Mouse (Mus musculus) Patski (cell line): ENCODE measurements around the gene Tnfsf13. TPM values are rescaled to one million over a fixed set of nuclear protein-coding genes. Genes with fewer than 3 reads are reported as not detected.

Experiments
- ATAC-seq: fragments of 100-300 bp; one replicate; pipeline ENCODE4 v1.8.0; 2021
- CTCF ChIA-PET: fragments of 350-600 bp; sonication (Branson Sonifier 250); formaldehyde crosslinking; loops from one replicate; lab custom pipeline; 2022; ENCODE audit warnings: inconsistent platforms; lab: Charles Lee
- POLR2A ChIA-PET: fragments of 350-600 bp; sonication (Branson Sonifier 250); formaldehyde crosslinking; loops from one replicate; lab custom pipeline; 2022; ENCODE audit warnings: antibody characterized with exemption, inconsistent platforms; lab: Charles Lee
- DNase-seq: peaks from one replicate; pipeline ENCODE4 v3.0.0-alpha.2; 2011; ENCODE audit warnings: low read depth, low spot score
- H3K27me3 ChIP-seq: fragments of 371-371 bp; one replicate; pipeline ENCODE4 v1.5.1; 2021
- CTCF ChIP-seq: fragments of 100-300 bp; IDR thresholded peaks from one replicate; pipeline ENCODE4 v1.5.1; 2021
- in situ Hi-C: fragments of 300-500 bp; cut with MboI; formaldehyde crosslinking; loops from 3 replicates; pipeline ENCODE4 v1.11.1; 2018; ENCODE audit warnings: low pct_unique_long_range_greater_than_20kb, mixed read lengths
- polyA plus RNA-seq: library from polyadenylated mRNA; unstranded; gene quantifications from one replicate; pipeline ENCODE4 v1.2.3, GENCODE M21; 2021

The Tnfsf13 gene
- polyA plus RNA-seq, 1 experiment from 2014 or later, result 5.0 TPM

GRCm38 (mm10) chr11:69656617-69657461, 28.7 kb downstream of the Tnfsf13 start:
- CTCF ChIA-PET, result interaction anchor here (0.7 to 3.1 kb wide), 5 partner anchors 12 to 110 kb away, joined by 3 to 20 read pairs (median 4); partner anchors contain the start of gene Fxr2
- H3K27me3 ChIP-seq, result no peaks in the 10 kb centered on the region
- peak; percentile 88 for TF ChIP-seq CTCF
- in situ Hi-C loops, result loop anchor here (5.0 kb wide), 1 partner anchor 90 kb away; no protein-coding TSS in a partner anchor
- POLR2A ChIA-PET, result interaction anchor here (1.2 kb wide), 1 partner anchor 28 kb away, joined by 3 read pairs; no protein-coding TSS in a partner anchor
- ATAC-seq, result no peak
- DNase-seq, result no peak

DNA sequence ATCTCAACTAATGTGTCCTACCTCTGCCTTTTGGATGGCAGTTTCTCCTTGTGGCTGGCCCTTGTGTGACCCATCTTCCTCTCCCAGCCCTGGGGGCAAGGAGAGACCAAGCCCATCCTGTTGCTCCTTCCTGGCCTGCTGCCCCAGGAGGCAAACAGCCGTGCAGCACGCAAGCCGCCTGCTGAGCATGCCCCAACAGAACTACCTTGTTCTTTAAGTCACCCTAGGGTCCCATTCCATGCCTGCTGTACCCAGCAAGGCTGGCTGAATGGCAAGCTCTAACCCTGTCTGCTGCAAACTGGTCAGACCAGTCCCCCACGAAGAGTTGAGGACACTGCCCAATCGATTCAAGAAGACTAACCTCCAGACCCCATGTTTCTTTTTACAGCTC, 29.5 kb downstream of the Tnfsf13 start:
- TF ChIP-seq CTCF, result no peak
- no peak for DNase-seq
- ATAC-seq, result no peak
- CTCF ChIA-PET, result interaction anchor here (1.4 to 3.1 kb wide), 3 partner anchors 13 to 109 kb away, joined by 4 to 20 read pairs (median 6); partner anchors contain the start of gene Fxr2
- POLR2A ChIA-PET, result interaction anchor here (1.2 kb wide), 1 partner anchor 28 kb away, joined by 3 read pairs; no protein-coding TSS in a partner anchor
- in situ Hi-C loops, result loop anchor here (5.0 kb wide), 1 partner anchor 89 kb away; no protein-coding TSS in a partner anchor
- no peaks in the 10 kb centered on the region for H3K27me3 ChIP-seq

- ATAC-seq (peak; percentile 14), DNase-seq (no peak)
- ChIA-PET CTCF (interaction anchor here (1.4 to 3.1 kb wide), 3 partner anchors 13 to 108 kb away, joined by 4 to 20 read pairs (median 6); partner anchors contain the start of gene Fxr2), POLR2A (no interaction called here)
- no peaks in the 10 kb centered on the region for H3K27me3 ChIP-seq
- in situ Hi-C loops, result loop anchor here (5.0 kb wide), 1 partner anchor 88 kb away; no protein-coding TSS in a partner anchor
- TF ChIP-seq CTCF, result peak; percentile 94
Observed at GRCm38 (mm10) chr11:69655264-69656064, 30.1 kb downstream of the Tnfsf13 start, which contains the start of gene Sox15. TSS of gene Sox15 (plus strand) at chr11:69655314.

GRCm38 (mm10) chr11:69654760-69655159, 30.8 kb downstream of the Tnfsf13 start:
- ChIA-PET POLR2A (interaction anchor here (1.4 kb wide), 1 partner anchor 14 kb away, joined by 4 read pairs; no protein-coding TSS in a partner anchor), CTCF (interaction anchor here (3.1 kb wide), 1 partner anchor 21 kb away, joined by 20 read pairs; the partner anchor contains the start of gene Fxr2)
- no peak for TF ChIP-seq CTCF
- in situ Hi-C loops, result loop anchor here (5.0 kb wide), 1 partner anchor 87 kb away; no protein-coding TSS in a partner anchor
- DNase-seq (no peak), ATAC-seq (no peak)
- H3K27me3 ChIP-seq, result no peaks in the 10 kb centered on the region

DNA sequence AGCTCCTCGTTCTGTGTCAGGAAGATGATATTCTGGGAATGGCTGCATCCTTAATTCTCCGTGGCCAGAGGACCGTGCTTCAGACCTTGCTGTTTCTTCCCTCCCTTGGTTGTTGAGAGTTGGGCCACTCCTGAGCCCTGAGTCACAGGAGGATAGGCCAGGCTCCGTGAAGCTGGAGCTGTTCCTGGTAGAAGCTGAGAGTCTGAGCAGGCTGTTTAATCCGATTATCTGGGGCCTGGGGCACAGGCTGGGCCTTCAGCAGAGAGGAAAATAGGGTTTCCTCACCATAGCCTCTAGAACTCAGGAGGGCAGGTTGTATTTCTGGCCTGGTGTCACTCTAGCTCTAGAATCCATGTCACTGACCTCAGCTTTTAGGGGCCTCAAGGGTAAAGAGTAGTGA, 32.2 kb downstream of the Tnfsf13 start:
- in situ Hi-C loops, result no loop called here
- DNase-seq (no peak), ATAC-seq (no peak)
- ChIA-PET CTCF (interaction anchor here (1.0 to 1.1 kb wide), 2 partner anchors 10 to 56 kb away, joined by 3 to 5 read pairs; no protein-coding TSS in a partner anchor), POLR2A (interaction anchor here (1.4 to 1.8 kb wide), 2 partner anchors 13 to 20 kb away, joined by 4 read pairs; no protein-coding TSS in a partner anchor)
- TF ChIP-seq CTCF, result no peak
- no peaks in the 10 kb centered on the region for H3K27me3 ChIP-seq

DNA sequence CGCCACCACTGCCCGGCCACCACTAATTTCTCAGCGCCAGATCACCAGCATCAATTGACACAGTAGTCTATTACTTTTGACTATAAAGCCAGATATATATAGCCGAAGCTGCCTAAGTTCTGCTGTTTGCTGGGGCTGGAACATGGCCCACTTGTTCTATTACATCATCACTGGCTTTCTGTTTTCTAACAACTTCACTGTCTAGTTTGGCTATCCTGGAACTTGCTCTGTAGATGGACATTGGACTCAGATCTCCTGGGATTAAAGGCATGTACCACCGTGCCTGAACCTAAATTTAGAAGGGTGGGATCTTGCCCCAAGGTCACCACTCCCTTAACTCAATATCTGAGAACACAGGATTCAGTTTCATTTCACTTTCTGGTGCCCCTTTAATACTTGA, 39.7 kb downstream of the Tnfsf13 start:
- no peaks in the 10 kb centered on the region for H3K27me3 ChIP-seq
- no peak for ATAC-seq
- ChIA-PET POLR2A (no interaction called here), CTCF (no interaction called here)
- TF ChIP-seq CTCF, result no peak
- in situ Hi-C loops, result no loop called here
- DNase-seq, result no peak

- no peaks in the 10 kb centered on the region for H3K27me3 ChIP-seq
- no peak for TF ChIP-seq CTCF
- ChIA-PET POLR2A (no interaction called here), CTCF (interaction anchor here (3.8 kb wide), 1 partner anchor 21 kb away, joined by 20 read pairs; the partner anchor contains the start of gene Sox15)
- in situ Hi-C loops, result no loop called here
- no peak for ATAC-seq
- DNase-seq, result no peak
Observed at GRCm38 (mm10) chr11:69635471-69635870, 50.1 kb downstream of the Tnfsf13 start.

GRCm38 (mm10) chr11:69633128-69633866, 52.3 kb downstream of the Tnfsf13 start:
- no peak for TF ChIP-seq CTCF
- in situ Hi-C loops, result no loop called here
- CTCF ChIA-PET, result interaction anchor here (1.1 to 3.8 kb wide), 3 partner anchors 9 to 27 kb away, joined by 3 to 20 read pairs (median 3); partner anchors contain the start of gene Sox15
- POLR2A ChIA-PET, result interaction anchor here (1.0 kb wide), 1 partner anchor 20 kb away, joined by 4 read pairs; no protein-coding TSS in a partner anchor
- H3K27me3 ChIP-seq, result no peaks in the 10 kb centered on the region
- peak; percentile 34 for ATAC-seq
- no peak for DNase-seq

Other genes with a start within 250 kb of the Tnfsf13 start
- gene Dnah2, start 136.7 kb downstream of the Tnfsf13 start, polyA plus RNA-seq, result 1.4 TPM
- 0.27 TPM for gene Efnb3, start 125.6 kb downstream of the Tnfsf13 start, polyA plus RNA-seq
- gene Wrap53, start 105.5 kb downstream of the Tnfsf13 start, polyA plus RNA-seq, result 11.4 TPM
- 92.8 TPM for gene Trp53, start 105.4 kb downstream of the Tnfsf13 start, polyA plus RNA-seq
- gene Atp1b2, start 79.8 kb downstream of the Tnfsf13 start, polyA plus RNA-seq, result 0.80 TPM
- not detected for gene Shbg, start 67.9 kb downstream of the Tnfsf13 start, polyA plus RNA-seq
- 5.2 TPM for gene Sat2, start 63.8 kb downstream of the Tnfsf13 start, polyA plus RNA-seq
- 82.4 TPM for gene Fxr2, start 52.8 kb downstream of the Tnfsf13 start, polyA plus RNA-seq
- 0.15 TPM for gene Sox15, start 30.5 kb downstream of the Tnfsf13 start, polyA plus RNA-seq
- gene Mpdu1, start 23.1 kb downstream of the Tnfsf13 start, polyA plus RNA-seq, result 84.1 TPM
- 4.4 TPM for gene Cd68, start 19.6 kb downstream of the Tnfsf13 start, polyA plus RNA-seq
- 592 TPM for gene Eif4a1, start 13.4 kb downstream of the Tnfsf13 start, polyA plus RNA-seq
- gene Senp3, start 3.7 kb downstream of the Tnfsf13 start, polyA plus RNA-seq, result 116 TPM
- 26.6 TPM for gene Tnfsf12, start 10.1 kb upstream of the Tnfsf13 start, polyA plus RNA-seq
- gene Tnfsfm13, start 10.3 kb upstream of the Tnfsf13 start, polyA plus RNA-seq, result 7.2 TPM
- 96.2 TPM for gene Polr2a, start 72.9 kb upstream of the Tnfsf13 start, polyA plus RNA-seq
- 0.32 TPM for gene Slc35g3, start 76.2 kb upstream of the Tnfsf13 start, polyA plus RNA-seq
- 36.9 TPM for gene Zbtb4, start 80.1 kb upstream of the Tnfsf13 start, polyA plus RNA-seq
- gene Chrnb1, start 110.2 kb upstream of the Tnfsf13 start, polyA plus RNA-seq, result 27.7 TPM
- gene Fgf11, start 116.1 kb upstream of the Tnfsf13 start, polyA plus RNA-seq, result 0.03 TPM
- 1.1 TPM for gene Tmem102, start 119.8 kb upstream of the Tnfsf13 start, polyA plus RNA-seq
- gene Gm39566, start 129.5 kb upstream of the Tnfsf13 start, polyA plus RNA-seq, result not detected
- gene Spem2, start 132.7 kb upstream of the Tnfsf13 start, polyA plus RNA-seq, result not detected
- 0.09 TPM for gene Spem1, start 136.4 kb upstream of the Tnfsf13 start, polyA plus RNA-seq
- gene Nlgn2, start 152.0 kb upstream of the Tnfsf13 start, polyA plus RNA-seq, result 35.0 TPM
- 158 TPM for gene Tmem256, start 152.7 kb upstream of the Tnfsf13 start, polyA plus RNA-seq
- gene Plscr3, start 160.6 kb upstream of the Tnfsf13 start, polyA plus RNA-seq, result 82.9 TPM
- not detected for gene Tnk1, start 172.9 kb upstream of the Tnfsf13 start, polyA plus RNA-seq
- 0.12 TPM for gene Tmem95, start 192.2 kb upstream of the Tnfsf13 start, polyA plus RNA-seq
- gene Kctd11, start 195.6 kb upstream of the Tnfsf13 start, polyA plus RNA-seq, result 8.4 TPM
- gene Acap1, start 209.8 kb upstream of the Tnfsf13 start, polyA plus RNA-seq, result 0.40 TPM
- 3.6 TPM for gene 2810408A11Rik, start 215.2 kb upstream of the Tnfsf13 start, polyA plus RNA-seq
- 53.3 TPM for gene Neurl4, start 215.3 kb upstream of the Tnfsf13 start, polyA plus RNA-seq
- 55.6 TPM for gene Gps2, start 228.1 kb upstream of the Tnfsf13 start, polyA plus RNA-seq
- 768 TPM for gene Eif5a, start 236.2 kb upstream of the Tnfsf13 start, polyA plus RNA-seq